Mouse (Mus musculus) adrenal gland, postnatal 25 days (tissue): ENCODE measurements around the gene 1500011B03Rik. TPM values are rescaled to one million over a fixed set of nuclear protein-coding genes. Genes with fewer than 3 reads are reported as not detected.

Source experiments
- DNase-seq: peaks from one replicate; pipeline ENCODE4 v3.0.0; 2021; ENCODE audit warnings: mixed read lengths
- total RNA-seq: library from RNA; stranded (reverse); gene quantifications from 2 replicates; pipeline ENCODE4 v1.2.3, GENCODE M21; 2021

Gene 1500011B03Rik
- total RNA-seq, 1 experiment from 2014 or later, result 47.5 TPM

GRCm38 (mm10) chr5:114782991-114783390 is 40.3 kb downstream of the 1500011B03Rik start:
- DNase-seq, result no peak

- DNase-seq, result no peak
Measured at GRCm38 (mm10) chr5:114780912-114781311, 42.4 kb downstream of the 1500011B03Rik start.

- no peak for DNase-seq
Measured at GRCm38 (mm10) chr5:114779956-114780489, 43.2 kb downstream of the 1500011B03Rik start.

GRCm38 (mm10) chr5:114776174-114776573 is 47.1 kb downstream of the 1500011B03Rik start:
- DNase-seq, result no peak

GRCm38 (mm10) chr5:114775056-114775979 is 48.0 kb downstream of the 1500011B03Rik start, which contains the start of gene Git2:
Gene Git2, minus strand, starts transcription at chr5:114775517.
- peak; percentile 20 for DNase-seq

GRCm38 (mm10) chr5:114774403-114775051 is 48.7 kb downstream of the 1500011B03Rik start, which contains the start of gene Ankrd13a:
Gene Ankrd13a, plus strand, starts transcription at chr5:114774677.
- DNase-seq, result peak; percentile 88

GRCm38 (mm10) chr5:114773780-114774179 is 49.5 kb downstream of the 1500011B03Rik start:
- no peak for DNase-seq

GRCm38 (mm10) chr5:114773211-114773710 is 50.0 kb downstream of the 1500011B03Rik start:
- peak; percentile 99 for DNase-seq

GRCm38 (mm10) chr5:114772456-114773203 is 50.6 kb downstream of the 1500011B03Rik start:
- peak; percentile 70 for DNase-seq

GRCm38 (mm10) chr5:114771796-114772195 is 51.5 kb downstream of the 1500011B03Rik start:
- DNase-seq, result no peak

GRCm38 (mm10) chr5:114769786-114770185 is 53.5 kb downstream of the 1500011B03Rik start:
- no peak for DNase-seq

- no peak for DNase-seq
Measured at GRCm38 (mm10) chr5:114767185-114767584, 56.1 kb downstream of the 1500011B03Rik start.

- no peak for DNase-seq
Measured at GRCm38 (mm10) chr5:114766686-114767085, 56.6 kb downstream of the 1500011B03Rik start.

GRCm38 (mm10) chr5:114764812-114765735 is 58.2 kb downstream of the 1500011B03Rik start:
- peak; percentile 44 for DNase-seq

- DNase-seq, result no peak
Measured at GRCm38 (mm10) chr5:114761980-114762379, 61.3 kb downstream of the 1500011B03Rik start.

- DNase-seq, result no peak
Measured at GRCm38 (mm10) chr5:114759536-114760090, 63.7 kb downstream of the 1500011B03Rik start.
